Mouse (Mus musculus): ENCODE measurements at regions not wholly inside any gene's neighbourhood (a gene's known extent, or its start where the extent isn't known, plus 50 kb on each side); places are given as distances from the start of the nearest gene placed in this dataset.

- Histone ChIP-seq H3K4me2 (ENCODE audit: insufficient read depth, low read depth, poor library complexity, severe bottlenecking) (no peak overlapping the region), H3K36me3 (replicated peaks in 1 of 2; ENCODE audit: control insufficient read depth in 1 of 2, insufficient read depth in 1 of 2, low read length in 1 of 2) (no peaks in the 10 kb centered on the region), H3K9me3 (replicated peaks; ENCODE audit: low read length) (no peaks in the 10 kb centered on the region), H3K9ac (ENCODE audit: insufficient read depth, low read depth) (no peak overlapping the region), H3K4me3 (replicated peaks in 1 of 3; ENCODE audit: low read depth in 2 of 3, low read length in 2 of 3, poor library complexity in 1 of 3) (no peak overlapping the region), H3K27me3 (replicated peaks) (peaks cover 2% of the 10 kb centered on the region), H3K4me1 (ENCODE audit: control insufficient read depth in 1 of 2, insufficient read depth in 2 of 2) (no peaks in the 10 kb centered on the region), H3K79me2 (replicated peaks; ENCODE audit: control insufficient read depth, extremely low read depth, insufficient read depth, poor library complexity, severe bottlenecking) (no peaks in the 10 kb centered on the region), H3K27ac (ENCODE audit: insufficient read depth, low read depth) (no peak overlapping the region)
- TF ChIP-seq MAX (IDR thresholded peaks at IDR 0.05; ENCODE audit: low read length) (no peak), USF2 (conservative IDR thresholded peaks at IDR 0.05; ENCODE audit: low read depth, low read length) (no peak), ZKSCAN1 (IDR thresholded peaks at IDR 0.05; ENCODE audit: borderline replicate concordance, low read depth, low read length) (no peak), UBTF (IDR thresholded peaks at IDR 0.05; ENCODE audit: low read depth, low read length) (no peak), MEF2A (IDR thresholded peaks at IDR 0.05; ENCODE audit: borderline replicate concordance, low read depth, low read length) (no peak), CTCF (conservative IDR thresholded peaks at IDR 0.05 in 1 of 2, IDR thresholded peaks at IDR 0.05 in 1 of 2; ENCODE audit: low read depth in 2 of 2, low read length in 2 of 2) (no peak), TBP (conservative IDR thresholded peaks at IDR 0.05; ENCODE audit: low read depth, low read length) (no peak), BHLHE40 (IDR thresholded peaks at IDR 0.05; ENCODE audit: low read depth, low read length) (no peak), RCOR1 (conservative IDR thresholded peaks at IDR 0.05; ENCODE audit: low read depth, low read length) (no peak), ZNF384 (IDR thresholded peaks at IDR 0.05; ENCODE audit: low read depth, low read length) (no peak), EP300 (IDR thresholded peaks at IDR 0.05; ENCODE audit: low read length) (no peak), ETS1 (conservative IDR thresholded peaks at IDR 0.05; ENCODE audit: low read depth, low read length) (no peak), JUND (conservative IDR thresholded peaks at IDR 0.05; ENCODE audit: low read depth, low read length) (no peak)
- in situ Hi-C loops (cut with MboI; ENCODE audit: low pct_ligation_motif_present, low pct_unique_long_range_greater_than_20kb, low sequenced_read_pairs) (no loop called here), dilution Hi-C loops (cut with MboI; ENCODE audit: extremely low pct_ligation_motif_present, extremely low pct_unique_long_range_greater_than_20kb, low sequenced_read_pairs) (no loop called here)
- no peak for DNase-seq (ENCODE audit: extremely low read depth)
Observed at GRCm38 (mm10) chr8:87273328-87273727, 199.1 kb downstream of the Cbln1 start.

GRCm38 (mm10) chr8:87270525-87271187, 201.8 kb downstream of the Cbln1 start:
- H3K9ac ChIP-seq (ENCODE audit: insufficient read depth, low read depth): no peak overlapping the region
- dilution Hi-C loops (cut with MboI; ENCODE audit: extremely low pct_ligation_motif_present, extremely low pct_unique_long_range_greater_than_20kb, low sequenced_read_pairs) (no loop called here), in situ Hi-C loops (cut with MboI; ENCODE audit: low pct_ligation_motif_present, low pct_unique_long_range_greater_than_20kb, low sequenced_read_pairs) (no loop called here)
- H3K27me3 ChIP-seq (replicated peaks): peaks cover 2% of the 10 kb centered on the region
- H3K27ac ChIP-seq (ENCODE audit: insufficient read depth, low read depth): no peak overlapping the region
- H3K4me3 ChIP-seq (replicated peaks in 1 of 3; ENCODE audit: low read depth in 2 of 3, low read length in 2 of 3, poor library complexity in 1 of 3): no peak overlapping the region
- no peak for DNase-seq (ENCODE audit: extremely low read depth)
- H3K4me2 ChIP-seq (ENCODE audit: insufficient read depth, low read depth, poor library complexity, severe bottlenecking): no peak overlapping the region
- H3K4me1 ChIP-seq (ENCODE audit: control insufficient read depth in 1 of 2, insufficient read depth in 2 of 2): no peaks in the 10 kb centered on the region
- H3K9me3 ChIP-seq (replicated peaks; ENCODE audit: low read length): no peaks in the 10 kb centered on the region
- no peaks in the 10 kb centered on the region for H3K36me3 ChIP-seq (replicated peaks in 1 of 2; ENCODE audit: control insufficient read depth in 1 of 2, insufficient read depth in 1 of 2, low read length in 1 of 2)
- no peaks in the 10 kb centered on the region for H3K79me2 ChIP-seq (replicated peaks; ENCODE audit: control insufficient read depth, extremely low read depth, insufficient read depth, poor library complexity, severe bottlenecking)
- TF ChIP-seq IRF4 (IDR thresholded peaks at IDR 0.05; ENCODE audit: low read depth, low read length) (no peak), BHLHE40 (IDR thresholded peaks at IDR 0.05; ENCODE audit: low read depth, low read length) (no peak), SMC3 (IDR thresholded peaks at IDR 0.05; ENCODE audit: low read depth, low read length) (no peak), MEF2A (IDR thresholded peaks at IDR 0.05; ENCODE audit: borderline replicate concordance, low read depth, low read length) (no peak), GABPA (IDR thresholded peaks at IDR 0.05; ENCODE audit: insufficient replicate concordance, low read depth, low read length) (no peak), CHD1 (IDR thresholded peaks at IDR 0.05; ENCODE audit: low read depth, low read length) (no peak), TCF12 (IDR thresholded peaks at IDR 0.05; ENCODE audit: low read depth, low read length) (no peak), POLR2A (IDR thresholded peaks at IDR 0.05; ENCODE audit: low read depth, low read length) (no peak), CHD2 (IDR thresholded peaks at IDR 0.05; ENCODE audit: low read length) (no peak)
